Mouse (Mus musculus) liver, postnatal 0 days (tissue): ENCODE results near the gene Tbc1d13.
"Not testable (repeated sequence)": the region's sequence is repeated elsewhere in the genome, so short reads cannot be mapped to it uniquely, and the experiment has no call there.

Experiments
- CTCF ChIP-seq: sonication (generic); IDR thresholded peaks from 2 replicates; pipeline ENCODE4 v1.5.1; 2016; ENCODE audit warnings: antibody characterized with exemption, low read depth
- EP300 ChIP-seq: IDR thresholded peaks from 2 replicates; pipeline ENCODE4 v1.6.1; 2016; ENCODE audit warnings: antibody characterized with exemption, low read depth, mild to moderate bottlenecking

DNA sequence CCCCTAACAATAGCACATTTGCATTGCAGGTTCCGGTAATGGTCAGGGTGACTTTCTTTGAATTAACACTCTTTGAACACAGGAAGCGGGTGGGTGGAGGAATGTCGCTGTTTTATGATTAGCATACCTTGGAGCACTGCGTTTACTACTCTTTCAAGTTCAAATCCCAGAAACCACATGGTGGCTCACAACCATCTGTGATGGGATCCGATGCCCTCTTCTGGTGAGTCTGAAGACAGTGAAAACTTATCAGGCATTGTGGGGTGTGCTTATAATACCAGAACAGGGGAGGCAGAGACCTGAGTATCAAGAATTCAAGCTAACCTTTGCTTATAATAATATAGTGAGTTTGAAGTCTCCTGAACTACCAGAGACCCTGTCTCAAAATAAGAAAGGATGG is 2.3 kb upstream of the Tbc1d13 start:
- peak; percentile 28; the same call in 1 of the 2 replicates for TF ChIP-seq CTCF
- TF ChIP-seq EP300, result not testable (repeated sequence)
